Mouse (Mus musculus) hindbrain, embryonic 11.5 days (tissue): ENCODE measurements at regions not wholly inside any gene's neighbourhood (a gene's known extent, or its start where the extent isn't known, plus 50 kb on each side); places are given as distances from the start of the nearest gene placed in this dataset.

Experiments used
- ATAC-seq: fragments of 200-750 bp; cut with Nextera tagmentation; 2 replicates; pipeline ENCODE4 v1.8.0; 2017; ENCODE audit warnings: mild to moderate bottlenecking, moderate TSS enrichment, moderate library complexity; ENCODE audit not compliant: low FRiP score
- DNase-seq: peaks from one replicate; pipeline ENCODE4 v3.0.0-alpha.2; 2015; ENCODE audit warnings: low spot score
- H3K27ac ChIP-seq: fragments of 300-500 bp; sonication (generic); 2 replicates; pipeline ENCODE4 v1.5.1; 2014; ENCODE audit warnings: mild to moderate bottlenecking, low read depth, low read length
- H3K27me3 ChIP-seq: fragments of 300-500 bp; sonication (generic); 2 replicates; pipeline ENCODE4 v1.6.1; 2014; ENCODE audit warnings: mild to moderate bottlenecking, low read length, moderate library complexity, mixed read lengths; ENCODE audit not compliant: control insufficient read depth, insufficient read depth
- H3K36me3 ChIP-seq: fragments of 300-500 bp; sonication (generic); 2 replicates; pipeline ENCODE4 v1.6.1; 2014; ENCODE audit warnings: mild to moderate bottlenecking, low read length, moderate library complexity, mixed read lengths; ENCODE audit not compliant: control insufficient read depth, insufficient read depth
- H3K4me1 ChIP-seq: fragments of 300-500 bp; sonication (generic); replicated peaks from 2 replicates; pipeline ENCODE4 v1.6.1; 2014; ENCODE audit warnings: low read length, mixed read lengths; ENCODE audit not compliant: control insufficient read depth, insufficient read depth
- H3K4me2 ChIP-seq: fragments of 300-500 bp; sonication (generic); replicated peaks from 2 replicates; pipeline ENCODE4 v1.6.1; 2014; ENCODE audit warnings: mild to moderate bottlenecking, low read depth, low read length
- H3K4me3 ChIP-seq: fragments of 300-500 bp; sonication (generic); 2 replicates; pipeline ENCODE4 v1.5.1; 2014; ENCODE audit warnings: low read depth, low read length
- H3K9ac ChIP-seq: fragments of 300-500 bp; sonication (generic); 2 replicates; pipeline ENCODE4 v1.6.1; 2014; ENCODE audit warnings: low read depth, low read length
- H3K9me3 ChIP-seq: fragments of 300-500 bp; sonication (generic); 2 replicates; pipeline ENCODE4 v1.6.1; 2016; ENCODE audit warnings: low read length; ENCODE audit not compliant: control insufficient read depth
- WGBS: fragments of 180-500 bp; shearing (Covaris S2); extraction: QIAGEN DNeasy Blood & Tissue Kit; methylation state at CpG from one replicate; pipeline ENCODE4 v1.1.7; 2014; 5-methylcytosine and 5-hydroxymethylcytosine counted together

DNA sequence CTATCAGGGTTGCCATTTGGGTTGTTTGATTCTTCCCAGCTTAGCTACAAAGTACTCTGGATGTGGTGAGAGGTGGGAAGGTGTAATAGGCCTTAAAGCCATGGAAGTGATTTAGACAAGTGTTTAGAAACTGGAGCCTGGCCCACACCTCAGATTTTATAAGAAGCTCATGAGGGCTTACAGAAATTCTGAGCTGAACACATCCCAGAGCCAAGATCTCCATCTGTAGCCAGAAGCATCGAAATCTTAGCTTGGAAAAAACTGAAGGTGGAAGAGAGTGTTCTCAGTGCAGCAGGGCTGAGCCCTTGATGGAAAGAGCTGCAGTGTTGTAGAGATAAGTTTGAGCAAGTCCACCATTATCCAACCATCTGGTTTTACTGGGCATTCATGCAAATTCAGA lies 86.4 kb upstream of the Trabd2b start:
- no peak overlapping the region for H3K27ac ChIP-seq
- 69% methylated on average over 1 of the region's 1 CpGs for WGBS
- H3K9ac ChIP-seq: no peak overlapping the region
- H3K27me3 ChIP-seq: no peaks in the 10 kb centered on the region
- no peak for DNase-seq
- H3K36me3 ChIP-seq: no peaks in the 10 kb centered on the region
- H3K4me2 ChIP-seq: no peak overlapping the region
- no peak overlapping the region for H3K4me3 ChIP-seq
- no peaks in the 10 kb centered on the region for H3K9me3 ChIP-seq
- no peak for ATAC-seq
- H3K4me1 ChIP-seq: no peaks in the 10 kb centered on the region

DNA sequence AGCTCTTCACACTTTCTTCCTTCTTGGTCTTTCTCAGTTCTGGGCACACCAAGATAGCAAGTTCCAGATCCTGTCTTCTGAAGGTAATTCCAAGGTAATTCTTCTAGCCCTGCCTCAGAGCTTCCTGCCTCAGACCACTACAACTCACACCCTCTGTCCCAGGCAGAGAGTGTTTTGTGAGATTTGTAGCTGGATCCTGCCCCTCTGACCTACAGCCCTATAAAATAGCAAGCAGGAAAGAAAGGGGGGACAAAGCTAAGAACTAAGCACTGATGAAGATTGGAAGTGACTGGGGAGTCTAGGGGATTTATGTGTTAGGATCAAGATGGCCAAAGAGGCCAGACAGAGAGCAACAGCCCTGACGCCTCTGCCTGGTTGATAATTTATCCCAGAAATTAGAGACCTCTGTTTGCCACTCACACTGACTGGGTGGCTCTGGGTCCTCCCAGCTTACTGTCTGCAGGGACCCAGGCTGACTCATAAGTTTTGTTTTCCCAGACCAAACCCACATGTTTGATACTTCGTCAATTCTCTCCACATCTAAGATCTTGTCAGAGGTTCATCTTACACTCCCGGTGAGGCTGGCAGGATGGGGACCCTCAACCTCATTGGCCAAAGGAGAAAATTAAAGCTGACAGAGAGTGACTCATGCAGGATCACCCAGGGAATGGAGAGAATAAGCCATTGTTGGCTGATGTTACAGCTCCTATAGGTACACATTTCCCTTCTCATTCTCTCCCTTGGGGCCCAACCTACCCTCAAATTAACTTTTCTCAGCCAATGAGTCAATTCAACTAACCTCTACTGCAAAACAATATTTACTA lies 84.8 kb upstream of the Trabd2b start:
- no peak for ATAC-seq
- no peaks in the 10 kb centered on the region for H3K27me3 ChIP-seq
- no peaks in the 10 kb centered on the region for H3K4me1 ChIP-seq
- H3K27ac ChIP-seq: no peak overlapping the region
- 68% methylated on average over 3 of the region's 3 CpGs for WGBS
- H3K36me3 ChIP-seq: no peaks in the 10 kb centered on the region
- no peak overlapping the region for H3K4me3 ChIP-seq
- no peak overlapping the region for H3K4me2 ChIP-seq
- no peak overlapping the region for H3K9ac ChIP-seq
- no peak for DNase-seq
- H3K9me3 ChIP-seq: no peaks in the 10 kb centered on the region

DNA sequence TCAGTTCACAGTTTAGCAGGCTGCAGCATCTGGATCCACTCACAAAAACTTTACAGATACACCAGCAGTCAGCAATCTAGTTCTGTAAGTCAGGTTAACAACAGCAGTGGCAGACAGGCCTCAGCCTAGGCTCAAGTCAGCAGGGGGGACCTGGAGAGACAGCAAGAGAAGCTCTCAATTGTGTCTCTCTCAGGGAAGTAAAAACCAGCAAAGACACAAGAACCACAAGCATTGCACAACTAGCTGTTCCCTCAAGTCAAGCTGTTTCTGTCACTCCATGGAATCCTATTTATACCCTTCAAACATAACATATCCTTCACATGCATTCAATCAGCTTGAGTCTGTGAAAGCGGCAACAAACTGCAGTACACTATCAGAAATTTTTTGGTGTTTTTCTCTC lies 76.5 kb upstream of the Trabd2b start:
- no peak overlapping the region for H3K4me3 ChIP-seq
- H3K9ac ChIP-seq: no peak overlapping the region
- no peaks in the 10 kb centered on the region for H3K36me3 ChIP-seq
- no peak for ATAC-seq
- no peaks in the 10 kb centered on the region for H3K27me3 ChIP-seq
- no peak overlapping the region for H3K4me2 ChIP-seq
- H3K9me3 ChIP-seq: no peaks in the 10 kb centered on the region
- no peak overlapping the region for H3K27ac ChIP-seq
- 94% methylated on average over 1 of the region's 1 CpGs for WGBS
- H3K4me1 ChIP-seq: no peaks in the 10 kb centered on the region
- DNase-seq: no peak

DNA sequence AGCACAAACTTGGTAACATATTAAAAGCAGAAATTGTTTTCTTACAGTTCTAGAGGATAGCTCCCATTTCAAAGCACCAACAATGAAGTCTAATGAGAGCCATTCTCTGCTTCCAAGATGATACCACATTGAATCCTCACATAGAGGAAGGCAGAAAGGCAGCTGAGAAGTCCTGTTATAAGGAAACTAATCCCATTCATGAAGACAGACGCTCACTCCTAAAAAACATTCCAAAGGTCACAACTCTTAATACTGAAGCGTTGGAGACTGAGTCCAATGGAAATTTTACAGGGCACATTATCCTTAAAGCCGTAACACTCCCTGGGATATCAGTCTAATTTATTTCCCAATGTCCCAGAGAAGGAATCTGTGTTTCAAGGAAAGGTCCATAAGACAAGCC lies 75.4 kb upstream of the Trabd2b start:
- Histone ChIP-seq H3K36me3 (no peaks in the 10 kb centered on the region), H3K9me3 (no peaks in the 10 kb centered on the region), H3K4me2 (no peak overlapping the region), H3K9ac (no peak overlapping the region), H3K4me3 (no peak overlapping the region), H3K27me3 (no peaks in the 10 kb centered on the region), H3K27ac (no peak overlapping the region), H3K4me1 (no peaks in the 10 kb centered on the region)
- ATAC-seq (no peak), DNase-seq (no peak)
- 83% methylated on average over 3 of the region's 3 CpGs for WGBS

DNA sequence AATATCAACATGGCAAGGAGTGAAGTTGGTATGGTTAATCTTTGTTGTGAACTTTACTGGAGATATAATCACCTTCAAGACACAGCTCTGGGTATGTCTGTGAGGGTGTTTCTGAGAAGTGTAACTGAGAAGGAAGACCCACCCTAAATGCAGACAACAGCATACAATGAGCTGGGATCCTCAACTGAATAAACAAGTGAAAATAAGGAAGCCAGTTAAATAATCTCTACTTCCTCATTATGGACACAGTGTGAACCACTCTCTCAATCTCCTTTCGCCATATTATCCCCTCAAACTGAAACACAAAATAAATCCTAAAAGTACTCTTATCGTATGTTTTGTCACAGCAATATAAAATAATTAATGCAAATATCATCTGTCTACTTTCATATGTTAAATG lies 71.7 kb upstream of the Trabd2b start:
- H3K4me2 ChIP-seq: no peak overlapping the region
- no peak overlapping the region for H3K4me3 ChIP-seq
- DNase-seq (no peak), ATAC-seq (no peak)
- H3K27me3 ChIP-seq: no peaks in the 10 kb centered on the region
- no peaks in the 10 kb centered on the region for H3K9me3 ChIP-seq
- no peak overlapping the region for H3K9ac ChIP-seq
- H3K27ac ChIP-seq: no peak overlapping the region
- WGBS: 89% methylated on average over 2 of the region's 2 CpGs
- no peaks in the 10 kb centered on the region for H3K36me3 ChIP-seq
- H3K4me1 ChIP-seq: no peaks in the 10 kb centered on the region

DNA sequence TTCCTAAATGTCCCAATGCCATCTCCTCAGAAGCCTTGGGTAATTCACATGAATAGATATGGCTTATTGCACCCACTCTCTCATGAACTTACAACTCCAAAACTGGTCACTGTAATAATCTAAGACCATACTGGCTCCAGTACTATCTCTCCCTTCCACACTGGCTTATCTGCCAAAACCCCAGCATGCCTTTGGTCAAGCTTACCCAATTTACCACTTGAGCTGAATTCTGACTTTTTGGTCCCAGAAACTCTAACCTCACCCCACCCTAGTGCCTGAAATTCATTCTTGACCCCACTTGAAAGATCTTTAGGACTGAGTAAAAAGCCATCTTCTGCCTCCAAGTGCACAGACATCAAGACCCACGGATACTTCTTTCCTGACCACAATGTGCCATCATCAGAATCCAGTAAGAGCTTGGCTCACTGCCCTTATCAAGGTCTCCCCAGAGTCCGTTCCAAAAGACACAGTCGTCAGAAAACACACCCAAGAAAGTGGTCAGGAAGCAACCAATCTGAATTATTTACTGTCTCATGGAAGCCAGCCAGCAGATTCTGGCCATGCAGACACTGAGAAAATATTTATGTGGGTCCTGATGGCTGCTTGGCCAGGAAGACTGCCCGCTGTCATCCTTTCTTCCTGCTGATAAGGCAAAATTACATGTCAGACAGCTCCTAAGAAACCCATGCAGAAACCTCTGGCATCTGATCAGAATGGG lies 70.3 kb upstream of the Trabd2b start:
- no peak for DNase-seq
- no peak overlapping the region for H3K27ac ChIP-seq
- H3K9me3 ChIP-seq: no peaks in the 10 kb centered on the region
- no peak for ATAC-seq
- no peak overlapping the region for H3K9ac ChIP-seq
- H3K4me1 ChIP-seq: no peaks in the 10 kb centered on the region
- no peak overlapping the region for H3K4me3 ChIP-seq
- no peak overlapping the region for H3K4me2 ChIP-seq
- H3K27me3 ChIP-seq: no peaks in the 10 kb centered on the region
- no peaks in the 10 kb centered on the region for H3K36me3 ChIP-seq
- WGBS: 71% methylated on average over 4 of the region's 4 CpGs

DNA sequence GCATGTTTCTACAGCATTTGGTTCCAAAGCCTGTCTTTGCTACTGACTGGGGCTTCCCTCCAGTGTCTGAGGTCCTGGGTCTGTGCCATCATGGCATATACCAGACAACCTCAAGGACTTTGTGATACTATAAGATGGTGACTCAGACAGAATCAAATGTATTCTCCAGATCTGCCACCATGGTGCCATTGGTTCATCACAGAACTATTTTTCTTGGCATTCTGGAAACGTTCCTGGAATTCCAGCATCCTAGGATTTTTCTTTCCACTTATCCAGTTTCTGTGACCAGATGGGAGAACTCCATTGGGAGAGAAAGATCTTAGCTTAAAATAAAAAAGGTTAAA lies 69.8 kb upstream of the Trabd2b start:
- Histone ChIP-seq H3K27me3 (no peaks in the 10 kb centered on the region), H3K4me2 (no peak overlapping the region), H3K9ac (no peak overlapping the region), H3K36me3 (no peaks in the 10 kb centered on the region), H3K4me1 (no peaks in the 10 kb centered on the region), H3K9me3 (no peaks in the 10 kb centered on the region), H3K4me3 (no peak overlapping the region), H3K27ac (no peak overlapping the region)
- no peak for DNase-seq
- WGBS: 70% methylated on average over 1 of the region's 1 CpGs
- no peak for ATAC-seq

DNA sequence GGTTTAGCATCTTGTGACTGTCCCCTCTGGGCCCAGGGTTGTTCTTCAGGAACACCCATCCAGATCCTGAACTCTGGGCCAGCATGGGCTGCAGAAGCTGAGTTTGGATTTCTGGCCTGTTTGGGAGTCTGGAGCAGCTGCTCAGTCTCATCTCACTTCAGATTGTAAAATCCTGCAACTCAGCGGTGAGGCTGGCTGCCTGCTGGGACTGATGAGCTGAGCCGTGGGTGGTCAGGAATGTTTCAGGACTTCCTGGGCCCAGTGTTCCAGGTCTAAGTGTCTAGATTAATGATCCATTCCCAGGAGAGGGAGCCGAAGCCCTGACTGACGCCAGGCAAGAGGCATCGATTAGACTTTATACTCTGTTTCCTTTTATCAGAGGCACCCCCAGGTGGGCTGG lies 66.7 kb upstream of the Trabd2b start:
- Histone ChIP-seq H3K9me3 (no peaks in the 10 kb centered on the region), H3K4me3 (no peak overlapping the region), H3K4me2 (no peak overlapping the region), H3K36me3 (no peaks in the 10 kb centered on the region), H3K27me3 (no peaks in the 10 kb centered on the region), H3K27ac (no peak overlapping the region), H3K4me1 (no peaks in the 10 kb centered on the region), H3K9ac (no peak overlapping the region)
- WGBS: 62% methylated on average over 5 of the region's 5 CpGs
- DNase-seq: no peak
- no peak for ATAC-seq

DNA sequence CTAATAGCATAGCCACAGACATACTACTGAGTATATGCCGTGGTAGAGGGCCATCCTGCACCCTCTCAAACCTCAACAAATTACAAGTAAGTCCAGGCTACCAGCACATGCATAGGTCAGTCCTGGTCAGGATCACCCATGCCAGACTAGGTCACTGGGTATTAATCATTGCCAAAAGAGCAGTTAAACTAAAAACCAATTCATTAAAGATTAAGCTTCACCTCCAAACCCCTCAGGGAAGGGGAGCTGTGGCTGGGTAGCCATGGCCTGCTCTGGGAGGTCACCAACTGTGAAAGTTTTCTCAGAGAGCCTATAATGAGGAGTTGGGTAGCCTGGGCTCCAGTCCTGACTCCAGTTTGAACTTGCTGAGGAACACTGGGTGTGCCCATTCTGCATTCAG lies 61.4 kb upstream of the Trabd2b start:
- Histone ChIP-seq H3K27me3 (no peaks in the 10 kb centered on the region), H3K9ac (no peak overlapping the region), H3K27ac (no peak overlapping the region), H3K36me3 (no peaks in the 10 kb centered on the region), H3K4me1 (no peaks in the 10 kb centered on the region), H3K9me3 (no peaks in the 10 kb centered on the region), H3K4me2 (no peak overlapping the region), H3K4me3 (no peak overlapping the region)
- no peak for DNase-seq
- ATAC-seq: no peak
- WGBS: 48% methylated on average over 1 of the region's 1 CpGs
